Mouse (Mus musculus) forebrain, embryonic 10.5 days (tissue): ENCODE data around the gene Aebp1. TPM values are rescaled to one million over a fixed set of nuclear protein-coding genes. Genes with fewer than 3 reads are reported as not detected.

ENCODE experiments used
- DNase-seq: peaks from one replicate; pipeline ENCODE4 v3.0.0-alpha.2; 2017; ENCODE audit warnings: low spot score; ENCODE audit errors: extremely low spot score
- H3K27ac ChIP-seq: fragments of 300-500 bp; sonication (generic); 2 replicates; pipeline ENCODE4 v1.5.1; 2016; ENCODE audit warnings: mild to moderate bottlenecking
- H3K27me3 ChIP-seq: fragments of 300-500 bp; sonication (generic); 2 replicates; pipeline ENCODE4 v1.6.1; 2016; ENCODE audit warnings: mild to moderate bottlenecking; ENCODE audit not compliant: poor library complexity, severe bottlenecking
- H3K36me3 ChIP-seq: fragments of 300-500 bp; sonication (generic); replicated peaks from 2 replicates; pipeline ENCODE4 v1.6.1; 2016; ENCODE audit warnings: mild to moderate bottlenecking, moderate library complexity
- H3K4me1 ChIP-seq: fragments of 300-500 bp; sonication (generic); 2 replicates; pipeline ENCODE4 v1.6.1; 2016
- H3K4me3 ChIP-seq: fragments of 300-500 bp; sonication (generic); 2 replicates; pipeline ENCODE4 v1.5.1; 2016; ENCODE audit warnings: mild to moderate bottlenecking, moderate library complexity
- H3K9me3 ChIP-seq: fragments of 300-500 bp; sonication (generic); 2 replicates; pipeline ENCODE4 v1.6.1; 2016; ENCODE audit warnings: mild to moderate bottlenecking, moderate library complexity
- WGBS: fragments of 180-500 bp; shearing (Covaris S2); methylation state at CpG from one replicate; pipeline ENCODE4 v1.1.7; 2016; 5-methylcytosine and 5-hydroxymethylcytosine counted together
- polyA plus RNA-seq: library from polyadenylated mRNA; unstranded; fragments of >200 nt; fragmentation: Nextera tagmentation; extraction: Ambion mirVana; gene quantifications from 2 replicates; pipeline ENCODE4 v1.2.1, GENCODE M21; 2016

Aebp1 gene
- polyA plus RNA-seq, 1 experiment from 2014 or later: 8.8 TPM

- Histone ChIP-seq H3K9me3 (no peaks in the 10 kb centered on the region), H3K36me3 (no peaks in the 10 kb centered on the region), H3K4me3 (no peak overlapping the region), H3K4me1 (0 out of 2 replicates have a peak, but pooled peaks cover 5% of the 10 kb centered on the region), H3K27me3 (no peaks in the 10 kb centered on the region; the same call in 1 of the 2 replicates), H3K27ac (no peak overlapping the region)
- WGBS: 78% methylated on average over 8 of the region's 8 CpGs
- no peak for DNase-seq
These were observed 54.4 kb downstream of the Aebp1 start for GRCm38 (mm10) chr11:5916178-5916548.

DNA sequence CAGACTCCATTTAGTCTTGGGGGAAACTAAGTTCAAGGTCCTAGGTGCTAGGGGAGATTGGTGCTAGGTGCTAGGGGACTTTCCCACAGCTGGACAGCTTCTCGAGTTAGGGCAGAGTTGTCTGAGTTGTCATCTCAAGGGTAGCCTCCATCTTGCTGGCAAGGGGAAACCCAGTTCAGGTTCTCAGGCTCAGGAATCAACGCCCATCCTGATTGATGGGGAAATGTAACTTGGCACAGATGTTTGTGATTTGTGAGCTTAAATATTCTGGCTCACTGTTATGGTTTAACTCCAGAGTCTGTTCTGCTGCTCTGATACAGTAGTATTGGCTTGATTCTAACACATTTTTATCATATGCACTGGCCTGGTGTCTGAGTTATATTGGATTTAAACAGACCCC lies 56.4 kb downstream of the Aebp1 start:
- no peaks in the 10 kb centered on the region for H3K9me3 ChIP-seq
- H3K27me3 ChIP-seq: no peaks in the 10 kb centered on the region; the same call in 1 of the 2 replicates
- H3K27ac ChIP-seq: no peak overlapping the region
- H3K4me1 ChIP-seq: 0 out of 2 replicates have a peak, but pooled peaks cover 5% of the 10 kb centered on the region
- no peaks in the 10 kb centered on the region for H3K36me3 ChIP-seq
- no peak overlapping the region for H3K4me3 ChIP-seq
- DNase-seq: no peak
- WGBS: 71% methylated on average over 2 of the region's 2 CpGs

- no peak for DNase-seq
- no peaks in the 10 kb centered on the region for H3K27me3 ChIP-seq
- 95% methylated on average over 4 of the region's 4 CpGs for whole genome bisulfite sequencing
These were observed 57.9 kb downstream of the Aebp1 start for GRCm38 (mm10) chr11:5919606-5920005.

GRCm38 (mm10) chr11:5920323-5920960 lies 58.7 kb downstream of the Aebp1 start:
- H3K9me3 ChIP-seq: no peaks in the 10 kb centered on the region
- H3K36me3 ChIP-seq: no peaks in the 10 kb centered on the region
- WGBS: 32% methylated on average over 17 of the region's 17 CpGs
- 0 out of 2 replicates have a peak, but pooled peaks cover 5% of the 10 kb centered on the region for H3K4me1 ChIP-seq
- DNase-seq: no peak
- no peak overlapping the region for H3K4me3 ChIP-seq
- no peaks in the 10 kb centered on the region for H3K27me3 ChIP-seq
- H3K27ac ChIP-seq: no peak overlapping the region

More at GRCm38 (mm10) chr11:5919606-5920005, 57.9 kb downstream of the Aebp1 start:
- H3K9me3 ChIP-seq: no peaks in the 10 kb centered on the region
- no peak overlapping the region for H3K4me3 ChIP-seq
- no peak overlapping the region for H3K27ac ChIP-seq
- H3K4me1 ChIP-seq: 0 out of 2 replicates have a peak, but pooled peaks cover 5% of the 10 kb centered on the region
- no peaks in the 10 kb centered on the region for H3K36me3 ChIP-seq

Other genes with a start within 250 kb of the Aebp1 start
- gene Mrps24, start 146.3 kb upstream of the Aebp1 start, polyA plus RNA-seq: 160 and 169 TPM in 2 replicates
- gene Urgcp, start 99.6 kb upstream of the Aebp1 start, polyA plus RNA-seq: 19.3 and 20.3 TPM in 2 replicates
- gene Dbnl, start 73.5 kb upstream of the Aebp1 start, polyA plus RNA-seq: 140 and 141 TPM in 2 replicates
- gene Pgam2, start 58.2 kb upstream of the Aebp1 start, polyA plus RNA-seq: 2.8 and 2.9 TPM in 2 replicates
- gene Polm, start 23.9 kb upstream of the Aebp1 start, polyA plus RNA-seq: 10.1 and 10.6 TPM in 2 replicates
- 158 and 163 TPM in 2 replicates for gene Pold2, start 16.3 kb downstream of the Aebp1 start, polyA plus RNA-seq
- gene Myl7, start 36.8 kb downstream of the Aebp1 start, polyA plus RNA-seq: 2.6 and 3.1 TPM in 2 replicates
- gene Gck, start 88.1 kb downstream of the Aebp1 start, polyA plus RNA-seq: 2.2 and 2.5 TPM in 2 replicates
- gene Ykt6, start 93.7 kb downstream of the Aebp1 start, polyA plus RNA-seq: 58.5 and 65.5 TPM in 2 replicates
- gene Camk2b, start 204.4 kb downstream of the Aebp1 start, polyA plus RNA-seq: 0.51 and 0.63 TPM in 2 replicates